Mouse (Mus musculus) lung, adult 2 months (tissue): ENCODE measurements around the gene Ocel1. TPM values are rescaled to one million over a fixed set of nuclear protein-coding genes. Genes with fewer than 3 reads are reported as not detected.

ENCODE experiments used
- DNase-seq: peaks from one replicate; pipeline ENCODE4 v3.0.0; 2022
- H3K4me1 ChIP-seq: fragments of 200-500 bp; 2 replicates; pipeline ENCODE4 v1.6.1; 2011; ENCODE audit warnings: low read length; ENCODE audit not compliant: control insufficient read depth, insufficient read depth
- H3K4me3 ChIP-seq: fragments of 200-500 bp; replicated peaks from 2 replicates; pipeline ENCODE3; 2011; ENCODE audit warnings: low read depth, mild to moderate bottlenecking, control low read depth, low read length; ENCODE audit errors: extremely low read depth
- CTCF ChIP-seq: fragments of 200-500 bp; IDR thresholded peaks from 2 replicates; pipeline ENCODE4 v1.5.1; 2011; ENCODE audit warnings: mild to moderate bottlenecking, low read length, control low read depth; ENCODE audit not compliant: insufficient read depth
- POLR2A ChIP-seq: fragments of 200-500 bp; IDR thresholded peaks from 2 replicates; pipeline ENCODE4 v1.6.1; 2011; ENCODE audit warnings: low read depth, mild to moderate bottlenecking, control low read depth, low read length, borderline replicate concordance; ENCODE audit errors: extremely low read depth
- whole genome bisulfite sequencing: fragments of 180-500 bp; shearing (Covaris S2); methylation state at CpG from one replicate; pipeline ENCODE4 v1.1.7; 2018; 5-methylcytosine and 5-hydroxymethylcytosine counted together
- polyA plus RNA-seq: library from polyadenylated mRNA; depleted of rRNA; stranded (reverse); fragments of >200 nt; gene quantifications from 2 replicates; pipeline ENCODE4 v1.2.3, GENCODE M21; 2012

Ocel1 gene
- polyA plus RNA-seq, 1 experiment: 16.9 TPM

GRCm38 (mm10) chr8:71368366-71368765 is 2.7 kb upstream of the Ocel1 start:
- DNase-seq: no peak
- peaks cover 9% of the 10 kb centered on the region for H3K4me1 ChIP-seq
- no peak overlapping the region for H3K4me3 ChIP-seq
- TF ChIP-seq CTCF (no peak), POLR2A (no peak)

- WGBS: 90% methylated on average over 10 of the region's 10 CpGs
- TF ChIP-seq POLR2A (no peak), CTCF (no peak)
- Histone ChIP-seq H3K4me3 (no peak overlapping the region), H3K4me1 (peaks cover 9% of the 10 kb centered on the region)
- no peak for DNase-seq
Measured at GRCm38 (mm10) chr8:71369040-71369718, 1.9 kb upstream of the Ocel1 start.

GRCm38 (mm10) chr8:71370711-71371235 is 325 bp upstream of the Ocel1 start:
- 13% methylated on average over 5 of the region's 5 CpGs for WGBS
- DNase-seq: no peak
- H3K4me1 ChIP-seq: peaks cover 16% of the 10 kb centered on the region
- H3K4me3 ChIP-seq: peak overlapping the region; percentile 94
- TF ChIP-seq CTCF (no peak), POLR2A (no peak)

GRCm38 (mm10) chr8:71372427-71372826 is 1.3 kb downstream of the Ocel1 start:
- DNase-seq: no peak
- Histone ChIP-seq H3K4me3 (no peak overlapping the region), H3K4me1 (peaks cover 21% of the 10 kb centered on the region)
- TF ChIP-seq POLR2A (no peak), CTCF (no peak)
- 85% methylated on average over 12 of the region's 12 CpGs for WGBS

GRCm38 (mm10) chr8:71373000-71373399 is 1.9 kb downstream of the Ocel1 start:
- H3K4me1 ChIP-seq: peaks cover 17% of the 10 kb centered on the region
- no peak for DNase-seq
- TF ChIP-seq POLR2A (no peak), CTCF (no peak)
- 93% methylated on average over 3 of the region's 3 CpGs for WGBS
- no peak overlapping the region for H3K4me3 ChIP-seq

- WGBS: 75% methylated on average over 17 of the region's 17 CpGs
- H3K4me3 ChIP-seq: no peak overlapping the region
- no peak for DNase-seq
- TF ChIP-seq POLR2A (0 out of 2 replicates have a peak, but pooled peaks have one; percentile 4), CTCF (no peak)
- H3K4me1 ChIP-seq: peaks cover 20% of the 10 kb centered on the region
Measured at GRCm38 (mm10) chr8:71374616-71375206, 3.6 kb downstream of the Ocel1 start.

- H3K4me3 ChIP-seq: no peak overlapping the region
- H3K4me1 ChIP-seq: peaks cover 21% of the 10 kb centered on the region
- 36% methylated on average over 74 of the region's 74 CpGs for WGBS
- TF ChIP-seq CTCF: no peak
- peak; percentile 19; the same call in 1 of the 2 replicates for TF ChIP-seq POLR2A
- DNase-seq: peak; percentile 57
Measured at GRCm38 (mm10) chr8:71375581-71376422, 4.7 kb downstream of the Ocel1 start.

GRCm38 (mm10) chr8:71376423-71377030 is 5.4 kb downstream of the Ocel1 start:
- DNase-seq: no peak
- 58% methylated on average over 8 of the region's 8 CpGs for WGBS
- Histone ChIP-seq H3K4me1 (peaks cover 20% of the 10 kb centered on the region), H3K4me3 (no peak overlapping the region)
- TF ChIP-seq CTCF (no peak), POLR2A (peak; percentile 5; the same call in 1 of the 2 replicates)

- DNase-seq: no peak
- Histone ChIP-seq H3K4me1 (peaks cover 25% of the 10 kb centered on the region), H3K4me3 (no peak overlapping the region)
- 77% methylated on average over 4 of the region's 4 CpGs for WGBS
- TF ChIP-seq POLR2A (no peak), CTCF (no peak)
Measured at GRCm38 (mm10) chr8:71379008-71379407, 7.9 kb downstream of the Ocel1 start.
